14 mouse cellular contexts compared by ENCODE assay signal in genomic region chr17:44388916-44389315, GRCm38 (mm10).
"Had no signal": no experiment of that assay in that cellular context is flagged by ENCODE, and none has a peak within 500 bp of the region (broad histone marks: within the 10 kb centered on the region; RNA-seq: fewer than 3 reads in every experiment).

No protein-coding gene starts in this region.

- H3K9me3 ChIP-seq: midbrain, embryonic 10.5 days; midbrain, embryonic 12.5 days; neural tube, embryonic 13.5 days; stomach, embryonic 15.5 days had no signal

- H3K4me1 ChIP-seq: midbrain, embryonic 10.5 days; midbrain, embryonic 12.5 days; neural tube, embryonic 13.5 days; stomach, embryonic 15.5 days had no signal

- H3K9ac ChIP-seq: lung, embryonic 14.5 days; midbrain, embryonic 12.5 days; neural tube, embryonic 13.5 days; stomach, embryonic 15.5 days had no signal

- H3K27me3 ChIP-seq: midbrain, embryonic 12.5 days; stomach, embryonic 15.5 days had no signal

- H3K4me3 ChIP-seq: midbrain, embryonic 10.5 days; midbrain, embryonic 12.5 days; neural tube, embryonic 13.5 days; stomach, embryonic 15.5 days had no signal

- H3K36me3 ChIP-seq: midbrain, embryonic 10.5 days; midbrain, embryonic 12.5 days; neural tube, embryonic 13.5 days; stomach, embryonic 15.5 days had no signal

- DNase-seq: lung, adult 18-20 months; lung, embryonic 14.5 days; lung, postnatal 10 days; lung, postnatal 4 days; midbrain, embryonic 14.5 days; right cerebral cortex, postnatal 14 days; thymus, adult 2 months; thymus, postnatal 25 days; thymus, postnatal 4 days had no signal

- H3K27ac ChIP-seq: midbrain, embryonic 10.5 days; midbrain, embryonic 12.5 days; neural tube, embryonic 13.5 days; stomach, embryonic 15.5 days; stomach, postnatal 0 days had no signal

- H3K4me2 ChIP-seq: lung, embryonic 14.5 days; midbrain, embryonic 12.5 days; neural tube, embryonic 13.5 days; stomach, embryonic 15.5 days had no signal
